Mouse (Mus musculus) layer of hippocampus, postnatal 14 days (tissue): ENCODE data around the gene Cep126. TPM values are rescaled to one million over a fixed set of nuclear protein-coding genes. Genes with fewer than 3 reads are reported as not detected.

Source experiments
- DNase-seq, 2 experiments: peaks; one replicate each; pipeline ENCODE4 v3.0.0; 2021 to 2022; ENCODE audit warnings: low spot score in 2 of 2, mixed read lengths in 1 of 2
- long read RNA-seq, 2 experiments: library from polyadenylated mRNA; stranded (forward); transcript quantifications; one replicate each; pipeline ENCODE4 v2.0.0; 2021
- total RNA-seq, 2 experiments: library from RNA; stranded (reverse); gene quantifications; 2 replicates each; pipeline ENCODE4 v1.2.3; 2021

Gene Cep126
- 10 to 100 TPM; 14.1 to 16.4 TPM for total RNA-seq
- long read RNA-seq, experiment 1, partial matches to known transcripts: 1 of 6 reads
- long read RNA-seq, experiment 1, other reads (novel, unspliced or antisense): 3 of 6 reads
- long read RNA-seq, experiment 2, partial matches to known transcripts: 3 of 10 reads
- long read RNA-seq, experiment 2, other reads (novel, unspliced or antisense): 5 of 10 reads

DNA sequence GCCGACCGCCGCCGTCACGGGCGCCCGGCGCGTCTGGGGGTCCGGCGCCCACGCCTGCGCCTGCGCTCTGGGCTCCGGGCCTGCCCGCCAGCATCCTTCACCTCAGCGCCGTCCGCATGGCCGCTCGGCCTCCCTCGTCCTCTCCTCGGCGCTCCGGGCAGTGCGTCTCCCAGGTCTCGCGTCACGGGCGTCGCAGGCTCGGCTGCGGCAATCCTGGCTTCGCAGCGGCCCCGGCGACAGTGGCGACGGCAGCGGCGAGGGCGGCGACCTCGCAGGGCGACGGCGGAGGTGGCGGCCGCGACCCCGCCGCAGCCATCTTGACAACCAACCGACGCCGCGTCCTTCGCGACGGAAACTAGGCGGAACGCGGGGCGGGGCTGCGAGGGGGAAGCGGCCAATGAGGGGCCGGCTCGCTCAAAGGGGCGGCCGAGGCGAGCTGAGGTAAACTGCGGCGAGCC, at the start of gene Cep126:
Gene Cep126 (minus strand): TSS at position 178 of the 458 bp plus-strand sequence.
- DNase-seq: peak; percentile 60 to 67

DNA sequence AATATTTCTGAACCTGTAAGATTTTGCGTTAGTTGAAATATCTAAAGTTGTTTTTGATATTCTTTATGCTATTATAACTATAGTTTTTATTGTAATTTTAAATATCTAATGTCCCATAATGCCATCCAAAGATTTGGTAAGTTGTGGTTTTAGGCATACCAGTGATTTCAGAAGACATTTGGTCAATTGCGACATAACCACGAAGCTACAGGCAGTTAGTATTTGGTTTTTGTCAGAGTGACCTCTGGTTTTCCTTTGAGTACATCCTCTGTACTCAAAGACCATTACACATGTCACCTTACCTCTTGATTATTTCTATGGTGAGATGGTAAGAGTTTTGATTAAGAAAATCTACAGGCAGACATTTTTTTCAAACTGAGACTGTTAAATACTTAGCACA, 45.5 kb upstream of the Cep126 start:
- DNase-seq: no peak

DNA sequence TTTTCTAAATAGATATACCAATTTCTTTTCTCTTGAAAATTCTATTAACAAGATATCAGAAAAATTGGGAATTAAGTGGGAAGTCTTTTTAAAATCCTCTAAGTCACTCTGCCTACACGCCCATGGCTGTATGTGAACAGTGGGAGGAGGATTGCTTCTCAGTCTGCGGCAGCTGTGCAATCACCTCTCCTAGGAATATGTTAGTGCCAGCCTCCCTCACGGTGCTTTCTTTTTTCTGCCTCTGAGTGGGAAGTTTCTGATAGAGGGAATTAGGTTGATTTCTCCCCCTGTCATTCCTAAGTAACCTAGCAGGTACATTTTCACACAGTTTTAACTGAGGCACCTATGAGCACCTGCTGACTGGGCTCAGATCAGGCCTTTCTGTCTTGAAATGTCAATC, 43.0 kb upstream of the Cep126 start:
- no peak for DNase-seq

DNA sequence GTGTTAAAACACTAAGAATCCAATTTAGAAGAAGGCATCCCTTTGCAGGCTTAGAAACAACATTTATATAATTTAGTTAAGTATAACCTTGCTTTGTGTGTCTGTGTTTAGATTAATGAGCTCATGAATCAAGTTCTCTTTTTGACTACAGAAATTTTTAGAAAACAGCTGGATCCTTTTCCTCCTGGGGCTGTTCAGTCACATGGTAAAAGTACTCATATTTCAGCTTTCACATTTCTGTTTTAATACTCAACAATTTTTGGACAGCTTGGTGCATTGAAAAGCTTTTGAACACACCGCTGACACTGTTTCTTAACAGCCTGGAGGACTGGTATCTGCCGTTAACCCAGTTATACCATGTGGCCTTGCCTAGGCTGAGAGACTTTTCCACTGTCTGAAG, 22.9 kb upstream of the Cep126 start:
- no peak for DNase-seq

DNA sequence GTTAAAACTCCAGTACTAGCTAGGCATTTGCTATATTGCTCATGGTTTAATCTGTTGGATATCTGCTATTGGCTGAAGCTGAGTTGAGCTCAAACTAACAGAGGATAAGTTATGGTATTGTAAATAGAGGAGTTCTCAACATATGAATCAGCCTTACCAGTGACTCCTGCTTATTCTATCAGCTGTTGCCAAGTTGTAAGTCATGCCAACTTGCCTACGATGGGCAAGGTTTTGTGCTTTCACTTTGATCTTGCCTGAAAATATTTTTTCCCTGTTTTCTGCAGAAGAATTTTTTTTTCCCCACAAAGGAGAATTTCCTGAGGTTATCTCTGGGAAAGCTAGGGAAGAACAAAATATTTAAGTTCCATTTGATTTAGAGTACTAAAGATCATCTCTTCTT, 5.4 kb upstream of the Cep126 start:
- no peak for DNase-seq

DNA sequence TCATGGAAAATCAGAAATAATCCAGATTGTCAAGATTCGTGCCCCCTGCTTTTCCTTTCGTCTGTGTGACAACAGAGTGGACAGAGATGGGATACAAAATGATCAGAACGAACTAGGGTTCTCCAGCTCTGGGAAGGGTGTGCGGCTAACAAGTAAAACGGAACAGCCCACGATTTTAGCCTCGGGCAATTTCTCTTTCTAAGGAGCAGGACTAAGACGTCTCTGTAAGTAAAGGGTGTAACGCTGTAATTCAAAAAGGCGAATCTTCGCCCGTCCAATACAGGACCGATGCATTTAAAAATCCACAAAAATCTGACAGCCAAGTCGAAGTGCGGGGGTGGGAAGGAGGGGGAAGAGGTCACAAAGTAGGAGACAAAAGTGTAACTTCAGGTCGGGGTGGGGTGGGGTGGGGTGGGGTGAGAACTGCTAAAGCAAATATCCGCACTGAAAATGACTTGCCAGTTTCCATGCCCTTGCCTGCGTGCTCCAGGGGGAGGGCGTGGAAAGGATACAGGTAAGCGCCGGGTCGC, 443 bp downstream of the Cep126 start:
- no peak for DNase-seq

DNA sequence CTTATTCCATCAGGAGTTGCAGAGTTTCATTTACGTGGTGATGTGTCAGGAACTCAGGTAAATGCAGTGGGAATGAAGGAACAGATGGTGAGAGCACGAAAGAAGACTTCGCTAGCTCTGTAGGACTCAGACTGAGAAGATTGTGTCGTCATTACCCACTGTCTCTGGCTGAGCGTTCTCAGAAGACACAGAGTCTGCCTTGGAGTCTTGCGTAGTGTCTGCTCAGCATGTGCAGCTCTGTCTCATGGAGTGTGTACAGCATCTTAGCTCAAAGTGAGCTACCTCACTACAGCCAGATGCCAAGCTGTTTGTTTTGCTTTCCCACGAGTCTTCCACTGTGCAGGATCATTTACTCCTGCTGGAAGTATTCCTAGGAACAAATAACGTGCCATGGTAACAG, 10.6 kb downstream of the Cep126 start:
- no peak for DNase-seq

DNA sequence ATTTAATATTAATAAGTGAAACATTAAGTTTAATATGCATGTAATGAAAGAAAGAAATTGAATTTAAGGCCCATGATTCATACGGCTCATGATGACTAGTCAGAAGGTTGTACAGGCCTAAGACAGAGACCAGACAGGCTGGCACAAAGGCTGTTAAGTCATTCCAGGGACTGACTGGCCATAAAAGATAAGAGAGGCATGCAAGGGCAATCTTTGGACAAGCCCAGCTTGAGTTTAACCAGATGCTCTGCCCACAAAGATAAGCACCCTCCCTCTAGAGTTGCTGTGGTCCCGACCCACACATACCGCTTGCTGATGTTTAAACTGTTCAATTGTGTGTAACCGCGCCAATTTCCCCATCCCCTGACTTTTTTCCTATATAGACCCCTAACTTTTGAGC, 19.6 kb downstream of the Cep126 start:
- no peak for DNase-seq

DNA sequence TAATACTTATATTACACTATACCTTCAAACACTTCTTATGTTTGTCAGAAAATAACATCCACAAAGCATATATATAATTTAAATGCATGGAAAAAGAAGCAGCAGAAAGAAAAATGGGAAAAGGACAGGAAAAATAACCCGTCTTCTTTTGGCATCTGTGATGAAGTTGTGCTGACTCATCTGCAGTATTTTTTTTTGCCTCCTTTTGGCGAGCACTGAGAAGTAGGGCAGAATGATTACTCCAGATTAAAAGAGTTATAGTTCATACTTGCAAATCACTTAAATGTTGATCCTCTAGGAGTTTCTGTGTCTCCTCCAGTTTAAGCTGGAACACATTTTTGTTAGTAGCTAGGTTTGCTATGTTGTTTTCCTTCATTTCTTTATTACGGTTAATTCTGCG, 31.0 kb downstream of the Cep126 start:
- no peak for DNase-seq

DNA sequence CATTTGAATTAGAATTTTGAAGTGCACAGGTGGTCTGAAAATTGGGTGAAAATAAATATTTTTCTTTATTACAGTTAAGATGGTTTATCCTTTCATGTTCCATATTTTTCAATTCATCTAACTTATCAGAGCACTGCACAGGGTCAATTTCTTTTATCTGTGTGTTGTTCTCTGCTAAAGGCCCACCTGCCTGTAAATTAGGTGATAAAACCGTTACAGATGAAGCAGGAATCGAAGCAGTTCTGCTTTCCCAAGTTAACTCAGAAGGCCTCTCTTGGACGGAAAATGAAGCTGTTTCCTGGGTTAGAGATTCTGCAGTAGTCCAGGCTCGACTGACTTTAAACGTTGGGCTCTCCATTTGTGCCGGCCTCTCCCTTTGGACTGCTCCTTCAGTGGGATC, 33.1 kb downstream of the Cep126 start:
- no peak for DNase-seq

DNA sequence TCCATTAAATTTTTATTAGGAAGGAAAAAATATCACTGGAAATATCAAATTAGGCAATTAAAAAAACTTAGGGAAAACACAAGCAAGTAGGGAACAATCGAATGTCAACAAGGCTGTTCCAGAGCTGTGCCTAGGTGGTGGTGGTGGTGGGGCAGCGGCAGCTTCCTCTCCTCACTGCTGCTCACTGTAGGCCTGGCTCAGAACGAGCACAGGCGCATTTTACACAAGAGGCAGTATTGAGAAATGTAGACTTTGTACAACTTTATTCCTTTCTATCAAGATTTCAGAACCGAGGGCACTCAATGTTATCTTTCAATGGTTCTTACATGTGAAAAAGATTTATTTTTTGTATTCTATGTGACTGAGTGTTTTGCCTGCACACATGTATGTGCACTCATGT, 55.2 kb downstream of the Cep126 start:
- DNase-seq: no peak

DNA sequence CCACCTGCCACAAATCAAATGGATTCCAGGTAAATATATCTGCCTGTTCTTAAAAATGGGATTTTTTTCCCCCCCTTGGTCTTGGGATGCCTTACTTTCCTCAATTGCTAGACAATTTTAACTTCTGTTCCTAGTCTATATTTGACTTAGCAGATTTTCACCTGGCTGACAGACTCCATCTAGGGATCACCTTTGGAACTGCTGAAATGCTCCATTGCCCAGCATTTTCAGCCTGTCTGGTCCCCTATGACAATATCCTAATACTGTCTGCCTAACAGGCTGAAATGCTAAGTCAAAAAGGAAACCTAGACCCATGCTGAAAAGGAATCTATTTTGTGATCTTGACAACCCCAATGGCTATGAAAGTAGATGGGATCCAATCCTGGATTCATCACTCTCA, 59.7 kb downstream of the Cep126 start:
- DNase-seq: peak in 1 of 2 experiments; percentile 15

DNA sequence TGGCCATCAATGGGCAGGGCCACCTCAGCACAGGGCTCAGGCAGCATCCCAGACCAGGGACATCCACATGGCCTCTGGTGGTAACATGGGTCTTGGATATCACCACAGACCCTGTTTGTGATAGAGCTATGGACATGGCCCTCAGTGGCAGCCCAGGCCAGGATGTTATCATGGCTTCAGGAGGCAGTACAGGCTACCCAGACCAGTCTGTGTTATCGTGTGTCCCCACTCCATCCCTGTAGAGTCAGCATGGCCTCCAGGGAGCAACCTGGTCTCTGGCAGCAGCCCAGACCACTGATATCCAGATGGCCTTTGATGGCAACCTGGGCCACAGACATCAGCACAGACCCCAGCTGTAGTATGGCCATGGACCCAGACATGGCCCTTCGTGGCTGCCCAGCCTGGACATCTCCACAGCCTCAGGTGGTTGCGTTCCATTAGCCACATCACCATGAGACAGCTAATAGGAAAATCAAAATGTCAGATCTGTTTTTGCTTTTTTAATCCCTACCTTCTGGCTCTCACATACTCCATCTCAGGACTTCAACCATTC, 60.8 kb downstream of the Cep126 start:
- no peak for DNase-seq

DNA sequence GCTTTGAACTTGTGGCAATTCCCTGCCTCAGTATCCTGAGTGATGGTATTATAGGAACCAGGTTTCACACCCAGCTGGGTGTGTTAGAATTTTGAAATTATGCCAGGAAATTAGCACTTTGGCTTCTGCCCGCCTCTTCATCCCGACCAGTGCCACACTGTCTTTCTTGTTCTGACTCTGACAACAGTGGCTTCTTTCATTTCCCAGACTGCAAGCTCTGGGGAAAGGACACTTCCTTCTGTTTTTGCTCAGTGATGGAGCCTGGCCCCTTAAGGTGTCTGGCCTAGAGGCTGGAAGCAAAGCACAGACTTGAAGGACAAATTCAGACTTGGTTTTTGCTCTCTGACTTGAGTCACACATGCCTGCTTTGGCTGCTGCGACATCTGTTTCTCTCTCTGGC, 74.5 kb downstream of the Cep126 start:
- peak in 1 of 2 experiments; percentile 27 for DNase-seq

DNA sequence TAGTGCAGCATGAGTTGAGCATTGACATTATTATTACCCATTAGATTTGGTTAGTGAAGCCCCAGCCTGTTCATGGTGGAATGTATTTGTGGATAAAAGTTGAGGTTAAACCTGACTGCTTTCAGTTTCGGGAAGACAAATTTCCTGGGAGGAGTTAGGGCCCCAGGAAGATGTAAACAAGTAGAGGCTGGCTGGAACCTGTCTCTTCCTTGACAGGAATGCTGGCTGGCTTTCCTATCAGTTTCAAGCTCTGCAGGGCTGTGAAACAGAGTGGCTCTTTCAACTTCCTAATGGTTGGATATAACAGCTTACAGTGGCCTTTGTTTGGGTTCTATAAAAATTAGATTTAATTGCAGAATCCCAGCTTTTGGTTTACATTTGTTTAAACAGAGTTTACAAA, 79.3 kb downstream of the Cep126 start:
- no peak for DNase-seq

DNA sequence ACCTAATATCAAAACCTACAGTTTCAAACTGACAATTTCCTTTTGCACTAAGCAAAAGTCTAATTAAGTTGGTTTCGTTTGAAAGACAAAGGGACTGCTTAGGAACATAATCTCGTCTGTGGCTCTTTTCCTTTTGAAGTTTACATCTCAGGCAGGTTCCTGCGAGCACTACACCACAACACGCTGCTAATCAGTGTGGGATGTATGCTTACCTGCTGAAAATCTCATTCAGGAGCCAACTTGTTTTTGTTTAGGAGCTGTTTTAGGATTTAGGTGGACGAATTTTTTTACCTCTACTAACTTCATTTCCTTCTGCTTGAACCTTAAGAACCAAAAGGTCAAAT, 91.1 kb downstream of the Cep126 start:
- no peak for DNase-seq

DNA sequence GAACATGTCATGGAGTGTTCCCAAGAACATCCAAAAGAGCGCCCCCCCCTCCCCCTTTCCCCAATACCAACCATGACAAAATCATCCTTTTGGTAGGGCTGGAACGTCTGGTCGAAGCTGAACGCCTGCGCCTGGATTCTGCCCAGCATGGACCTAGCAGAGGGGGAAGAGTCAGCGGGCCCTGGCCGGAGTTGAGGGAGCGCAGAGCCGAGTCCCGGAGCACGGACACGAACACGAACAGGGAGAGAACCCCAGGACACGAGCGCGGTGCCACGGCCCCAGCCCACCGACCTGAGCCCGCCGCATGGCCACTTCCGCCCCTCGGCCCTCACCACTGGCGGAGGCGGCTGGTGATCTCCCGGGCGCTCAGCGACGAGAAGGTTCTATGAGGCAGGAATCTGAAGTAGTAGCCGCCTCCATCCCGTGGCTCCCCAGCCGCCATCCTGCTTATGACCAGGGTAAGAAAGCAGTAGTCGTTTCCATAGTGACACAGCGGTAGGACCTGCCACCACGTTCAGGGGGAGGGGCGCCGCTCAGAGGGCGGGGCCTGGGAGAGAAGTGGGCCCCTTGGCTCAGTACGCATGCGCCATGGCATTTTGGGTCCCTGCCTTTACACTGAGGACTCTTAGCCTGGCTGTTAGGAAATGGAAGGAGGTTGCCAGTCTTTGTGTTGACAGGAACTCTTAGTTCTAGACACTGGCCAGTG, 91.6 kb downstream of the Cep126 start, which contains the start of gene Cfap300:
Gene Cfap300 (minus strand): TSS at position 486 of the 706 bp plus-strand sequence.
- peak; percentile 94 to 97 for DNase-seq

DNA sequence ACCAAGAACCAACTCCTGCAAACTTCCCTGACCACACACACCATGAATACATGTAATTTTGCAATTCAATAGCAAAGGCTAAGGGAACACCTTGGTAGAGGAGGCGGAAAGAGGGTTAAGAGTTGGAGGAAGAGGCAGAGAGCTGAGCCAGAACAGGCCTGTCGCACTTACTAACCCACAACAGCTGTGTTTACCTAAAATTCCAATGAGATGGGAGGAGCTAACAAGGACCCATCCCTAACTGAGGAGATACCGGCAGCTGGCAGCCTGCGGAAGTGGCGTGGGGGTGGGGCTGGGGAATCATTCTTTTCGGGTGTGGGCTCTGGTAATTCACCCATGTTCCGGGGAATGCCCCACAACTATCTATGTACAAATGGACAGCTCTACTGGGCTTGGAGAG, 98.5 kb downstream of the Cep126 start:
- no peak for DNase-seq

DNA sequence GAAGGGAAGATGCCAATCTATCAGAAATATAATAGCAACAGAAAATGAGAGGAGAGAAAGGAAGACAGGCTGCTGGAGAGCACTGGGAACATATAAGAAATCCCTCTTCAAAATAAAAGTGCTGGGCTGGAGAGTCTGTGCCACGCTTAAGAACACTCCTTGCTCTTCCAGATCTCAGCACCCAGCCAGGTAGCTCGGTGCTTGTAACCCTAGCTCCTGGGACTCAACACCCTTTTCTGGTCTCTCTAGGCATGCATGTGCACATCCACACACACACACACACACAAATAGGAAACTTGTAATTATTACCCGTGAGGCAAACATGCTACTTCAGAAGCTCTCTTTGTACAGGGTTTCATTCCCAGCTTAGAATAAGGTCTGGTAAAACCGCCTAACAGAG, 99.0 kb downstream of the Cep126 start:
- DNase-seq: no peak

DNA sequence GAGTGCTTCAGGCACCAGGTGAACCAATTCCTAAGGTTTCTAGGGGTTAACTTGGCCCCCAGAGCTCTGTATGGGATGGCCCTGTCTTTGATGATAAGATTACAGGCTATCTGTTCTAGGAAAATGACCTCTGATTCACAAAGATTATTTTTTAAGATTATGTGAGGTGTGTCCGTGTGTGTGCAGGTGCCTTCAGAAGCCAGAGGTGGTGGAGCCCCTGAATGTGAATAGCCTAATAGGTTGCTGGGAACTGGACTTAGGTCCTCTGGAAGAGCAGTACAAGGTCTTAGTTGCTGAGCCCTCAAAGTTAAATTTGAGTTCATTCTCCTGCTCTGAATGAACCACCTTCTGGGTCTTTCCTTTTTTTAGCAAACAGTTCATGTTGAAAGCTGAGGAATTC, 100.0 kb downstream of the Cep126 start:
- DNase-seq: no peak

DNA sequence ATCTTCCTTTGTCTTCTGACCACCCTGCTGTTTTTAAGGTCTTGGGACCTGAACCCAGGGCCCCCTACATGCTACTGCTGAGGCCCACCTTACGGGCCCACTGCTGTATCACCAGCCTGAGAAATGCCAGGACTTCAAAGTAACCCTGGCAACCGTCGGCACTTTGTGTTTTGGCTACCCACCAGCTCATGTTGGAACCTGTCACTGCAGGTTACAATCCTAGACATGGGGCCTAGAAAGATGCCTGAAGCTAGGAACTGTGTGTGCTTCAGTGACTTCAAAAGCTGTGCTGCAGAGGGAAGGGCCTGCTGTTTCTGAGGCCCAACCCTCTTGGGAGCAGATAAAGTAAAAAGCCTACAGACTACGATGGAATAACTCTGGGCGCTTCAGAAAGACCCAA, 101.2 kb downstream of the Cep126 start:
- no peak for DNase-seq
